Mouse (Mus musculus) lung, postnatal 10 days (tissue): Measurements from ENCODE around the gene Ccdc57.
"Not testable (repeated sequence)": the region's sequence is repeated elsewhere in the genome, so short reads cannot be mapped to it uniquely, and the experiment has no call there.

Experiments
- DNase-seq: peaks from one replicate; pipeline ENCODE4 v3.0.0; 2021

Ccdc57 gene

GRCm38 (mm10) chr11:120820546-120820945, 112.1 kb downstream of the Ccdc57 start:
- no peak for DNase-seq

GRCm38 (mm10) chr11:120819556-120819955, 113.1 kb downstream of the Ccdc57 start:
- no peak for DNase-seq

- no peak for DNase-seq
Measured at GRCm38 (mm10) chr11:120818251-120818650, 114.4 kb downstream of the Ccdc57 start.

- no peak for DNase-seq
Measured at GRCm38 (mm10) chr11:120817358-120817757, 115.3 kb downstream of the Ccdc57 start.

GRCm38 (mm10) chr11:120812068-120812467, 120.6 kb downstream of the Ccdc57 start:
- DNase-seq = no peak

GRCm38 (mm10) chr11:120808010-120808409, 124.7 kb downstream of the Ccdc57 start:
- no peak for DNase-seq

GRCm38 (mm10) chr11:120805375-120806298, 127.0 kb downstream of the Ccdc57 start:
- DNase-seq = no peak

GRCm38 (mm10) chr11:120804769-120805168, 127.9 kb downstream of the Ccdc57 start:
- no peak for DNase-seq

- no peak for DNase-seq
Measured at GRCm38 (mm10) chr11:120804274-120804673, 128.4 kb downstream of the Ccdc57 start.

- DNase-seq = peak; percentile 96
Measured at GRCm38 (mm10) chr11:120800061-120800904, 132.4 kb downstream of the Ccdc57 start.

- peak; percentile 58 for DNase-seq
Measured at GRCm38 (mm10) chr11:120799316-120799890, 133.3 kb downstream of the Ccdc57 start.

- peak; percentile 43 for DNase-seq
Measured at GRCm38 (mm10) chr11:120798244-120798643, 134.4 kb downstream of the Ccdc57 start.

GRCm38 (mm10) chr11:120796614-120796946, 136.1 kb downstream of the Ccdc57 start:
- no peak for DNase-seq

GRCm38 (mm10) chr11:120795756-120796613, 136.7 kb downstream of the Ccdc57 start, which contains the start of gene Dus1l:
Gene Dus1l, minus strand, starts transcription at chr11:120796403.
- peak; percentile 98 for DNase-seq

GRCm38 (mm10) chr11:120792652-120793051, 140.0 kb downstream of the Ccdc57 start:
- DNase-seq = no peak

GRCm38 (mm10) chr11:120789810-120790209, 142.9 kb downstream of the Ccdc57 start:
- DNase-seq = no peak

GRCm38 (mm10) chr11:120789355-120789754, 143.3 kb downstream of the Ccdc57 start:
- no peak for DNase-seq

GRCm38 (mm10) chr11:120788460-120788859, 144.2 kb downstream of the Ccdc57 start:
- not testable (repeated sequence) for DNase-seq

GRCm38 (mm10) chr11:120785145-120785544, 147.5 kb downstream of the Ccdc57 start:
- no peak for DNase-seq

GRCm38 (mm10) chr11:120784064-120784791, 148.4 kb downstream of the Ccdc57 start, which contains the start of the genes Rfng and Gps1:
Gene Rfng, minus strand, starts transcription at chr11:120784207.
Gene Gps1, plus strand, starts transcription at chr11:120784272.
- peak; percentile 87 for DNase-seq

GRCm38 (mm10) chr11:120783426-120784063, 149.1 kb downstream of the Ccdc57 start:
- DNase-seq = no peak
